ENCODE assay signal across 11 mouse cellular contexts in the genomic region with DNA sequence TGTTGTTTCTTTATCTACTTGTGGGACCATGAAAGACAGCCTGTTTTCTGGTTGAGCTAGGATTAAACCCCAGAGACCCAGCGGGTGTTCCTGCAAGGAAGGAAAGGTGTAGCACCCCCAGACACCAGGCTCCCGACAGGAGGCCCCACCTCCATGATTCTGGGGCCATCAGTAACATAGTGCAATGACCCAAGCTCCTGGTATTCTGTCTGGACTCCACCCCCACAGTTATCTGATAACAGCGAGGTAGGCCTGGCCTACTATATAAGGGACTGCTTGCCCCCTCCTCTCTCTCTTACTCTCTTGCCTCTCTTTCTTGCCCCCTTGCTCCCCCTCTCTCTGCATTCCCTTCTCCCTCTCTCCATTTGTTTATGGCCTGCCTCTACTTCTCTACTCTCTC. TPM values are rescaled to one million over a fixed set of nuclear protein-coding genes. Genes with fewer than 3 reads are reported as not detected.
DNase-seq lines count a peak whose midpoint lies in the region; ATAC-seq lines count a peak whose summit lies in the region.
"Had no signal": no experiment of that assay in that cellular context is flagged by ENCODE, and none has a peak within 500 bp of the region (broad histone marks: within the 10 kb centered on the region; RNA-seq: fewer than 3 reads in every experiment).

No protein-coding gene starts in this region.

- no peak for DNase-seq in heart, postnatal 36 days
- no peak for DNase-seq in midbrain, embryonic 10.5 days (ENCODE audit: low spot score)
- no peak for DNase-seq in limb, embryonic 10.5 days (ENCODE audit: low spot score)
- no peak for DNase-seq in MN1 (ENCODE audit: low spot score)
- DNase-seq: cerebellum, adult 2 months had no signal

- no peak overlapping the region for H3K27ac ChIP-seq in heart, embryonic 15.5 days
- H3K27ac ChIP-seq in midbrain, embryonic 10.5 days (replicated peaks): peak overlapping the region; percentile 80
- no peak overlapping the region for H3K27ac ChIP-seq in midbrain, embryonic 15.5 days
- H3K27ac ChIP-seq in limb, embryonic 10.5 days: 0 out of 2 replicates have a peak overlapping the region, but pooled peaks have one; percentile 59
- H3K27ac ChIP-seq: hindbrain, postnatal 0 days had no signal

- no peaks in the 10 kb centered on the region for H3K9me3 ChIP-seq in heart, embryonic 15.5 days (replicated peaks)
- H3K9me3 ChIP-seq in midbrain, embryonic 10.5 days (replicated peaks): peaks cover under 1% of the 10 kb centered on the region; the same call in 1 of the 2 replicates
- no peaks in the 10 kb centered on the region for H3K9me3 ChIP-seq in midbrain, embryonic 15.5 days
- no peaks in the 10 kb centered on the region for H3K9me3 ChIP-seq in limb, embryonic 10.5 days (replicated peaks)

- 45% methylated on average over 3 of the region's 3 CpGs for WGBS in heart, embryonic 15.5 days
- WGBS in midbrain, embryonic 10.5 days: 62% methylated on average over 3 of the region's 3 CpGs
- WGBS in midbrain, embryonic 15.5 days: 66% methylated on average over 3 of the region's 3 CpGs
- WGBS in limb, embryonic 10.5 days: 51% methylated on average over 3 of the region's 3 CpGs

- peak overlapping the region; percentile 52 for H3K4me2 ChIP-seq in heart, embryonic 15.5 days
- no peak overlapping the region for H3K4me2 ChIP-seq in midbrain, embryonic 15.5 days

- no peak; the same call in 1 of the 2 replicates for ATAC-seq in heart, embryonic 15.5 days (replicated peaks; ENCODE audit: insufficient number of reproducible peaks, insufficient read depth, low FRiP score, low read depth)
- ATAC-seq in midbrain, embryonic 15.5 days (replicated peaks): no peak
- ATAC-seq in frontal cortex, adult (ENCODE audit: low TSS enrichment): no peak
- ATAC-seq: hindbrain, postnatal 0 days; Patski had no signal

- no peaks in the 10 kb centered on the region for H3K27me3 ChIP-seq in heart, embryonic 15.5 days
- H3K27me3 ChIP-seq in midbrain, embryonic 10.5 days (ENCODE audit: low read depth, poor library complexity, severe bottlenecking): no peaks in the 10 kb centered on the region
- H3K27me3 ChIP-seq in midbrain, embryonic 15.5 days (replicated peaks): no peaks in the 10 kb centered on the region
- H3K27me3 ChIP-seq in limb, embryonic 10.5 days (ENCODE audit: low read depth, poor library complexity, severe bottlenecking): no peaks in the 10 kb centered on the region
- H3K27me3 ChIP-seq: Patski had no signal

- intact Hi-C loops in heart, postnatal 36 days (cut with DNase I): loop anchor here (2.0 to 5.0 kb wide), 2 partner anchors 33 to 58 kb away; partner anchors contain the start of gene Aldh3a2

- peaks cover 15% of the 10 kb centered on the region for H3K4me1 ChIP-seq in heart, embryonic 15.5 days (replicated peaks)
- H3K4me1 ChIP-seq in midbrain, embryonic 10.5 days: peaks cover 36% of the 10 kb centered on the region
- H3K4me1 ChIP-seq in midbrain, embryonic 15.5 days: no peaks in the 10 kb centered on the region
- H3K4me1 ChIP-seq in limb, embryonic 10.5 days: peaks cover 8% of the 10 kb centered on the region

- H3K4me3 ChIP-seq in heart, embryonic 15.5 days: no peak overlapping the region
- H3K4me3 ChIP-seq in midbrain, embryonic 10.5 days: no peak overlapping the region; the same call in 1 of the 2 replicates
- H3K4me3 ChIP-seq in midbrain, embryonic 15.5 days: no peak overlapping the region
- H3K4me3 ChIP-seq in limb, embryonic 10.5 days: no peak overlapping the region

- no peak overlapping the region for H3K9ac ChIP-seq in heart, embryonic 15.5 days
- H3K9ac ChIP-seq in midbrain, embryonic 15.5 days: no peak overlapping the region

- no peaks in the 10 kb centered on the region for H3K36me3 ChIP-seq in heart, embryonic 15.5 days
- H3K36me3 ChIP-seq in midbrain, embryonic 10.5 days: no peaks in the 10 kb centered on the region
- no peaks in the 10 kb centered on the region for H3K36me3 ChIP-seq in midbrain, embryonic 15.5 days (replicated peaks)
- no peaks in the 10 kb centered on the region for H3K36me3 ChIP-seq in limb, embryonic 10.5 days

RNA-seq across cellular contexts. Expression of gene Aldh3a2, which starts 32.9 kb away (rescaled TPM):
- 29.4 and 34.9 TPM in 2 replicates for polyA plus RNA-seq in heart, embryonic 15.5 days (2015; fragmentation: Nextera tagmentation; extraction: Ambion mirVana)
- total RNA-seq in heart, postnatal 36 days (2021): 10 to 100 TPM; 35.3 to 41.7 TPM
- 19.7 and 22.3 TPM in 2 replicates for polyA plus RNA-seq in midbrain, embryonic 10.5 days (2016; fragmentation: Nextera tagmentation; extraction: Ambion mirVana)
- 27.0 and 27.3 TPM in 2 replicates for polyA plus RNA-seq in midbrain, embryonic 15.5 days (2015; fragmentation: Nextera tagmentation; extraction: Ambion mirVana)
- 12.7 and 15.1 TPM in 2 replicates for polyA plus RNA-seq in limb, embryonic 10.5 days (2016; fragmentation: Nextera tagmentation; extraction: Ambion mirVana)

RNA-seq across cellular contexts. Expression of gene Slc47a2, which starts 42.5 kb away (rescaled TPM):
- 0.10 and 0.19 TPM in 2 replicates for polyA plus RNA-seq in heart, embryonic 15.5 days (2015; fragmentation: Nextera tagmentation; extraction: Ambion mirVana)
- not detected for total RNA-seq in heart, postnatal 36 days (2021)
- not detected in 2 replicates for polyA plus RNA-seq in midbrain, embryonic 10.5 days (2016; fragmentation: Nextera tagmentation; extraction: Ambion mirVana)
- polyA plus RNA-seq in midbrain, embryonic 15.5 days (2015; fragmentation: Nextera tagmentation; extraction: Ambion mirVana): not detected in 2 replicates
- not detected in 2 replicates for polyA plus RNA-seq in limb, embryonic 10.5 days (2016; fragmentation: Nextera tagmentation; extraction: Ambion mirVana)
- polyA plus RNA-seq: Patski; small intestine, adult 2 months had no signal

Comparison
In these comparisons a context has a peak if more than half of its experiments do, and no peak if none do; other contexts are left out.
1. H3K27ac ChIP-seq: peak in midbrain, embryonic 10.5 days (single experiment) and limb, embryonic 10.5 days (single experiment); none in heart, embryonic 15.5 days (single experiment) and midbrain, embryonic 15.5 days (single experiment).